Mouse (Mus musculus) forebrain, embryonic 12.5 days (tissue): Measurements from ENCODE around the gene Hipk1. TPM values are rescaled to one million over a fixed set of nuclear protein-coding genes. Genes with fewer than 3 reads are reported as not detected.

Experiments
- ATAC-seq: fragments of 200-750 bp; cut with Nextera tagmentation; 2 replicates; pipeline ENCODE4 v1.8.0; 2017; ENCODE audit warnings: moderate TSS enrichment; ENCODE audit not compliant: low FRiP score
- H3K27ac ChIP-seq: fragments of 300-500 bp; sonication (generic); 2 replicates; pipeline ENCODE4 v1.5.1; 2016; ENCODE audit warnings: mild to moderate bottlenecking
- H3K27me3 ChIP-seq: fragments of 300-500 bp; sonication (generic); 2 replicates; pipeline ENCODE4 v1.6.1; 2016; ENCODE audit warnings: mild to moderate bottlenecking
- H3K36me3 ChIP-seq: fragments of 300-500 bp; sonication (generic); replicated peaks from 2 replicates; pipeline ENCODE4 v1.6.1; 2016; ENCODE audit warnings: mild to moderate bottlenecking
- H3K4me1 ChIP-seq: fragments of 300-500 bp; sonication (generic); 2 replicates; pipeline ENCODE4 v1.6.1; 2016
- H3K4me2 ChIP-seq: fragments of 300-500 bp; sonication (generic); 2 replicates; pipeline ENCODE4 v1.6.1; 2016; ENCODE audit warnings: mild to moderate bottlenecking, moderate library complexity
- H3K4me3 ChIP-seq: fragments of 300-500 bp; sonication (generic); replicated peaks from 2 replicates; pipeline ENCODE4 v1.5.1; 2016; ENCODE audit warnings: mild to moderate bottlenecking
- H3K9ac ChIP-seq: fragments of 300-500 bp; sonication (generic); 2 replicates; pipeline ENCODE4 v1.6.1; 2016; ENCODE audit warnings: mild to moderate bottlenecking
- H3K9me3 ChIP-seq: fragments of 300-500 bp; sonication (generic); 2 replicates; pipeline ENCODE4 v1.6.1; 2016
- WGBS: fragments of 180-500 bp; shearing (Covaris S2); methylation state at CpG from one replicate; pipeline ENCODE4 v1.1.7; 2016; 5-methylcytosine and 5-hydroxymethylcytosine counted together
- polyA plus RNA-seq: library from polyadenylated mRNA; unstranded; fragments of >200 nt; fragmentation: Nextera tagmentation; extraction: Ambion mirVana; gene quantifications from 2 replicates; pipeline ENCODE4 v1.2.1, GENCODE M21; 2016

The Hipk1 gene
- polyA plus RNA-seq, 1 experiment from 2014 or later, result 18.5 TPM

GRCm38 (mm10) chr3:103695556-103695955 lies 95.8 kb downstream of the Hipk1 start:
- 60% methylated on average over 3 of the region's 3 CpGs for WGBS
- no peak overlapping the region for H3K27ac ChIP-seq
- no peak overlapping the region for H3K4me2 ChIP-seq
- H3K27me3 ChIP-seq, result no peaks in the 10 kb centered on the region
- no peak for ATAC-seq
- H3K9ac ChIP-seq, result no peak overlapping the region
- H3K9me3 ChIP-seq, result no peaks in the 10 kb centered on the region
- no peaks in the 10 kb centered on the region for H3K4me1 ChIP-seq
- no peaks in the 10 kb centered on the region for H3K36me3 ChIP-seq
- no peak overlapping the region for H3K4me3 ChIP-seq

GRCm38 (mm10) chr3:103690506-103690905 lies 100.9 kb downstream of the Hipk1 start:
- Histone ChIP-seq H3K27me3 (no peaks in the 10 kb centered on the region), H3K4me2 (no peak overlapping the region), H3K4me3 (no peak overlapping the region), H3K4me1 (no peaks in the 10 kb centered on the region), H3K9ac (no peak overlapping the region), H3K36me3 (no peaks in the 10 kb centered on the region), H3K27ac (no peak overlapping the region), H3K9me3 (no peaks in the 10 kb centered on the region)
- ATAC-seq, result no peak
- WGBS, result 87% methylated on average over 3 of the region's 3 CpGs

Other genes with a start within 250 kb of the Hipk1 start
- gene Syt6, start 216.3 kb downstream of the Hipk1 start, polyA plus RNA-seq, result 4.8 and 5.1 TPM in 2 replicates
- 0.17 TPM in 1 of 2 replicates, not detected in the other for gene Atg4a-ps, start 145.5 kb downstream of the Hipk1 start, polyA plus RNA-seq
- gene Olfml3, start 53.6 kb downstream of the Hipk1 start, polyA plus RNA-seq, result 5.3 and 7.2 TPM in 2 replicates
- not detected in 2 replicates for gene Gm10964, start 52.2 kb downstream of the Hipk1 start, polyA plus RNA-seq
- 29.7 and 32.4 TPM in 2 replicates for gene Dclre1b, start 17.9 kb upstream of the Hipk1 start, polyA plus RNA-seq
- gene Ap4b1, start 18.0 kb upstream of the Hipk1 start, polyA plus RNA-seq, result 23.7 and 23.9 TPM in 2 replicates
- gene Gm43064, start 18.0 kb upstream of the Hipk1 start, polyA plus RNA-seq, result 0.10 TPM in 1 of 2 replicates, not detected in the other
- gene Bcl2l15, start 41.0 kb upstream of the Hipk1 start, polyA plus RNA-seq, result 0.28 and 0.42 TPM in 2 replicates
- gene Ptpn22, start 68.2 kb upstream of the Hipk1 start, polyA plus RNA-seq, result 0.29 and 0.31 TPM in 2 replicates
- gene Rsbn1, start 122.6 kb upstream of the Hipk1 start, polyA plus RNA-seq, result 23.2 and 25.2 TPM in 2 replicates
- gene Phtf1, start 176.5 kb upstream of the Hipk1 start, polyA plus RNA-seq, result 49.9 and 52.9 TPM in 2 replicates